Mouse (Mus musculus) left cerebral cortex, postnatal 10 days (tissue): ENCODE measurements around the gene Gm10837. TPM values are rescaled to one million over a fixed set of nuclear protein-coding genes. Genes with fewer than 3 reads are reported as not detected.

Experiments
- DNase-seq, 2 experiments: peaks; one replicate each; pipeline ENCODE4 v3.0.0; 2021 to 2022; ENCODE audit warnings: low spot score in 2 of 2, mixed read lengths in 1 of 2; ENCODE audit errors: extremely low spot score in 1 of 2
- intact Hi-C: fragments of 180-260 bp; cut with DNase I; formaldehyde crosslinking; loops from one replicate; pipeline ENCODE4 v1.15.1; 2025
- total RNA-seq, 2 experiments: library from RNA; stranded (reverse); gene quantifications; 2 replicates each; pipeline ENCODE4 v1.2.3; 2021

The Gm10837 gene
- total RNA-seq, 2 experiments from 2014 or later: not detected

DNA sequence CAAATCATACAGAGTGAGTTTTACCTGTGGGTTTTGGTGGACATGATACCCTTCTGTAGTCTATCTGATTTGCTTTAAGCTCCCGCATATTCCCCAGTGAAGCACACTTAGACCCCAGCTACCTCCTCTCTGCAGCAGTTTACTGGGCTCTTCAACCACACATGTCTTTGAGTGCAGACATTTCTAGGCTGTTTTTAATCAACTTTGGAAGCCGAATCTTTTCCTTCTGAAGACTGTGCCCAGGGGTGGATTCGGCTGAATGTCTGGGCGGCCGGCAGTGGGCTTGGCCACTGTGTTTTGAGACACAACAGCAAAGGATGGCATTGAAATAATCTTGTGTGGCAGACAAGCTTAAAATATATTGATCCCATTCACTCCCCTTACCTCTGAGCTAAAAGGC, 3.0 kb upstream of the Gm10837 start:
- DNase-seq: peak in 1 of 2 experiments; percentile 22
- intact Hi-C loops: loop anchor here (5.0 kb wide), 1 partner anchor 390 kb away; no protein-coding TSS in a partner anchor

DNA sequence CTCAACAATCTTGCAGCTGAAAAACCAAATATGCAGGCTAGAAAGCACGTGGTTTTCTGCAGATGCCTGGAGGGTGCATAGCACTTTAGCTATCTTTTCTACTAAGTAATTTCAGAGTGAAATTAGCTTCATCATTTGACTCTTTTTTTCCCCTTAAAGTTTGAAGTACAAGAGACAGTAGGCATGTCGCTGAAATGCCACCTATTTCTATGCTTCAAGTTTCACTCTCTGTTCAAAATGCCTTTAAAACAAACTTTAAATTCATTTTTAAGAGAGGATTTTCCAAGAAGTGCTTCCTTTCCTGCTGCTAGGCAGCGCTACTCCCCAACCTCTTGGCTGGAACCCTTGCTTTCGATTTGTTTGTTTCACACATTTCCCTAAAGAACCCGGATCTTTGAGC, 1.3 kb upstream of the Gm10837 start:
- DNase-seq: no peak
- intact Hi-C loops: loop anchor here (5.0 kb wide), 1 partner anchor 388 kb away; no protein-coding TSS in a partner anchor

DNA sequence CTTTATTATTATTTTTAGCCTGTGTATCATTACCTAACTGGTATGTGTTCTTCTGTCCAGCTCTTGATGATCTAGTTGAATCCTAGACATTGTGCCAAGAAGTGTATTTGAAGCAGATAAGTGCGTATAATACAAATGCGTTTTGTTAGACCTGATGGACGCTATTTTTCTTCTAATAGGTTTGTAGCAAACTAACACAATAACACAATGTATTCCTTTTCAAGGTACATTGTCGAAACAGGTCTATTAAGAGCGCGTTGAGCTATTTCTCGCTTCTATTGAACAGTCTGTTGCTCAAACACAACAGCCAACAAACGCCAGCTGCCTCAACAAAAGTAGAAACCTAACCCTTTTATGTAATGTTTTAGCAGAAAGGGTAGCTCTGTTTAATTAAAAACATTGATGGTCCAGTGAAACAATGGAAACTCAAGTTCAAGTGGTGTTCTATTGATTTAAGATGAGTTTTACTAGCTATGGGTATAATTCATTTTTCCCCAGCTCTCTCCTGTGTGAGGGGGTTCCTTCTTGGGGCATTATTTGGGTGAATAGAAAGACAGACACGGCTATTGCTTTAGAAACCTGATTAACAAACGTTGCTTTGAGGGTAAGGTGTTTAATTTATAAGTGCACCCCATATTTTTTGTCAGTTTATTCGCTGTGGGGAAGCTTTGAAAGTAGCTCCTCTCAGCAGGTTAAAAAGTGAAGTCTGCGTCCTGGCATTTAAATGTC, 536 bp upstream of the Gm10837 start:
- intact Hi-C loops: loop anchor here (5.0 kb wide), 1 partner anchor 387 kb away; no protein-coding TSS in a partner anchor
- no peak for DNase-seq

DNA sequence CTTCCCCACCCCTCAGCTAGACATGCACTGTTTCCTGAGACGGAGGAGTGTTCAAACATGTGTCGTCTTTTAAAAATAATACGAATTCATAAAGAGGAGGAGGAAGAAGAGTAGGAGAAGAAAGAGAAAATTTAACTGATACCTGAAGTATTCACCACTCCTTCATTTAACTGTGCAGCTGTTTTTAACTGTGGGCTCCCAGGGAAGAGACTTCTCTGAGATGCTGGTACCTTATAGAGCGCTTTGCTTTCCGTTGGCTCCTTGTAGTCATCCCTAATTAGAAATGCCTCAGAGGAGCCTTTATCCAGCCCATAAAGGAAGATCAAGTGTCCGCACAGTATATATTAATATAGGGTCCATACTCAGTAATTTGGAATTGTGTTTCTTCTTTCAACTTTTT, 1.1 kb downstream of the Gm10837 start:
- intact Hi-C loops: no loop called here
- no peak for DNase-seq

DNA sequence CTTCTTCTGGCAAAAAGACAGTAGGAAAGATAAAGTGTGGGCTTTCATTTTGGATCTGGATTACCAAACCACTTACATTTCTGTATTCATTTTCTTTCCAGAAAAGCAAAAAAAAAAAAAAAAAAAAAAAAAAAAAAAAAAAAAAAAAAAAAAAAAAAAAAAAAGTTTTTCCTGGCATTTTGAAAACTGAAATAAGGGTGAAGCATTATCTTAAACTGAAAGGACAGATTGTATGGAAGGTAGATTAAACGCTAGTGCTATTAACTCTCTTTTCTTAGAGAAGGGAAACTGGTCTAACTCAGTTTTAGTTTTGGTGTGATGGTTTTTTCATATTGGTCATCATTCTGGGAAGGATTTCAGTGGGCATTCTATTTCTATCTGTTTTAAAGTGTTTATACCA, 1.6 kb downstream of the Gm10837 start:
- no peak for DNase-seq
- intact Hi-C loops: no loop called here

DNA sequence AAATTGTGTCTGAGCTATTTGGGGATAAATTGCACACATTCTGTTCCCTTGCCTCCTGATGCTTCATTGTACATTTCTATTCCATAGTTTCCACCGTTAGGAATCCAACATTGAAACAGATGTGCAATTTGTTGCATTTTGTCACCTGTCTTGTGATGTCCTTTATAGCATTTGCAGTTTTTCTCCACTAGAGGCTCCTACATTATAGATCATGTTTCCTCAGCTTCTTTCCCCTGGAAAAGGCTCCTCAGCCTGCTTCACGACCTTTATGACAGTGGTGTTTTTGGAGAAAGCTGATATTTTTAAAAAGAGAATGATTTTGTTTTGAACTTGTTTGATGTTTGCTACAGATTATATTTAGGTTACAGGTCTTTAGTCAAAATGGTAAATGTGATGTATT, 18.7 kb downstream of the Gm10837 start:
- no peak for DNase-seq
- intact Hi-C loops: no loop called here

DNA sequence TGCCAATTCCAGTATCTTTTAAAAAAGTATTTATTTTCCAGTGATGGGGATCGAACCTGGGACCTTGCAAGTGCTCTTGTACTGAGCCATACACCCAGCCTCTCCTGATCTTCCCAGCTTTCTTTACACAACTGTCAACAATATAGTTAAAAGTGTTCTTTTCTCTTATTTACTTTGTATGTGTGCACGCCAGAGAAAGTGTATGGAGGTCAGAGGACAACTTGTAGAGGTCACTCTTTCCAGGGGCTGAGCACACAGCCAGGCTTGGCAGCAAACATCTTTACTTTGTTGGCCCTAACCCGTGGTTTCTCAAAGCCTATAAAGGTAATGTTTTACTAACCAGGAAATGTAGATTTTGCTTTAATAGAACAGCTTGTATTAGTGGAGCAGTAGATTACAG, 21.1 kb downstream of the Gm10837 start:
- intact Hi-C loops: no loop called here

DNA sequence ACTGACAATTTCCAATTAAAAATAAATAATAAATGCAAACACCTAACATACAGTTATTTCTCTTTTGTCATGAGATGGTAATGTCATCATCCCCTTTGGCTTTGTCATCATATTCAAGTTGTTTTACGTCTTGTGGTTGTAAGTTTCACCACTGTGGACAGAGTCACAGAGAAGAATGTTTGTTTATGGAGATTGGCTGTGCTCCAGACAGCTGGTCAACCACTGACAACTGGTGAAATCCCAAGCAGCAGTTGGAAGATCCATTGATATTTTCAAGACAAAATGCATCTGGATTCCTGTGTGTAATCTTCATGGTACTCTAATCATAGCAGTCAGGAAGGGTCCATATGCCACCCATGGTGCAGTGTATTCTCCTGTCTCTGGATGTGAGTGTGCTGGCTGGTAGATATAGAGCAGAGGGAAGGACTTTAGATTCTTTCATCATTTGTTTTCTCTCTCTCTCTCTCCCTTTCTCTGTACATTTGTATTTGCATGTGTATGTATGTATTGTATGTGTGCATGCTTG, 23.2 kb downstream of the Gm10837 start:
- DNase-seq: no peak
- intact Hi-C loops: no loop called here

More for the DNA sequence above, 21.1 kb downstream of the Gm10837 start:
- DNase-seq: no peak

DNA sequence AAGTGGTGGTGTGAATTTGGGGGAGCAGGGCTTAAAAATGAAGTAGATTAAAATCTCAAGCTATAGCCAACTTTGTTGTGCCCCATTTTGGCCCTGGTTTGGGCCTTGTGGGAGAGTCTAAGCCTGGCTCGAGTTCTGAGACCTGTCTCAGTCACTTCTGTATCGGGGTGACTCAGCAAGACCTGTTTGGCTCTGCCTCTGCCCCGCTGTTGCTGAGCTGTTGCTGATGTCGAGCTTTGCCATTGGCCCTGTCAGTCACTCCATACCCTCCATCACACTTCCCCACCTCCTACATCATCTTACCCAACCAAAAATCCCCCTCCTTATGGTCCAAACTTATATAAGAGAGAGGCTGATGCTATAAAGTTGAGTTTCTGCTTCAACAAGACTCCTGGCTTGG, 38.1 kb downstream of the Gm10837 start:
- no peak for DNase-seq
- intact Hi-C loops: no loop called here

DNA sequence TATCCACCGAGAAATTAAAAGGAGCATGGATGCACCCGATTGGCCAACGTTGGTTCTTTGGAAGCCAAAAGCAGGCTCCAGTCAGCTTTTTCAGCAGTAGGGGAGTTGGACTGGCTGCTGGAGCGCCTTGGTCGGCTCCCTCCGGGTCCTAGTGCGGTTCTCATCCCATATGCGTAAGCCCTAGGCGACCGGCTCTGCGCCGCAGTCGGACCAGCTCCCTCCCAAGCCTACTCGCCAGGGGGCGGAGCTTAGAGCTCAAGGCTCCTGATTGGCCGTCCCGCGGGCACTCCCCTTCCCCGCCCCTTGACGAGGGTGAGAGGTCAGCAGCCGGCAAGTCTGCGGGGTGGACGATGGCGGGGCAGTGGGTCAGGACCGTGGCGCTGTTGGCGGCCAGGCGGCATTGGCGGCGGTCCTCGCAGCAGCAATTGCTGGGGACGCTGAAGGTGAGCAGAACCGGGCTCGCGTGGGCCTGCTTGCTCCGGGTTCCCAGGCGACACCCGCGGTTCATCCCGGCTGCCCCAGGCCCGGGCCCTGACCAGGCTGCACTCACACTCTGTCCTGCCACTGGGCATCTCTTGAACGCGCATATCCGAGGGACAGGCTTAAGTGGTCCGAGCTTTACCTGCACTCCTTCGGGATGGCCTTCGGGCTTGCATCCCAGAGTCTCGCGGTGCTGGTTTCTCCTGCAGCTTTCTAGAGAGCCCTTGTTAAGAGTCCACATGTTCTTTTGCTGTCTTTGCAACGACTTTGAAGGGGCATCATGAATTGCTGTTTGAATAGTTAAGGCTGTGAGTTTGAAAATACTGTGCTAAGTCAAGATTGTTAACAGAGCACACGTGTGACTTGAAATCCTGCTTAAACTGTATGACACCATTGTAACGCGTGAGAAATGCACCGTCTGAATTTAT, 43.9 kb downstream of the Gm10837 start, which contains the start of gene Pcca:
Pcca (plus strand) TSS at position 308 of the 908 bp plus-strand sequence.
- DNase-seq: peak; percentile 95 to 99
- intact Hi-C loops: no loop called here

DNA sequence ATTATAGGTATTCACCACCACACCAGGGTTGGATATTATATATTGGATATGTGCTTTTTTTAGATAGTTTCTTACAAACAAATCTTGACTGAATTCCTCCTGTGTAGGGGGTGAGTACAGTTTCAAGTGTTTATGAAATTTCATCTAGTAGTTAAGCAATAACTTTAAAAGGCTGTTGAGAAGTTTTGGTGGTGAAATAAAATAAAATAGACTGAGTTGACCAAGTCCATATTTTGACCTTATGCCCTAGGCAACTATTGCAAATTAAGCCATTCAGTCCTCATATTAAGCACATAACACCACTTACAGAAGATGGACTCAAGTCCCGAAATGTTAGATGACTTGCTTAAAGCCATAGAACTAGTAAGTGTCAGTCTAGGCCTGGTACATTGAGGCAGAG, 45.6 kb downstream of the Gm10837 start:
- intact Hi-C loops: no loop called here
- no peak for DNase-seq

Other genes starting within 250 kb of the Gm10837 start
- under 1 TPM in 1 of 2 experiments, not detected in 1; 0.16 TPM for gene Gm5089, start 39.5 kb upstream of the Gm10837 start, total RNA-seq
- gene Zic5, start 24.9 kb upstream of the Gm10837 start, total RNA-seq: 1 to 10 TPM; 3.0 to 3.9 TPM
- 10 to 100 TPM; 16.4 to 19.0 TPM for gene Zic2, start 15.2 kb upstream of the Gm10837 start, total RNA-seq
- 10 to 100 TPM; 35.5 to 38.2 TPM for gene Pcca, start 43.7 kb downstream of the Gm10837 start, total RNA-seq